Mouse (Mus musculus): ENCODE measurements around the gene Ssr3. TPM values are rescaled to one million over a fixed set of nuclear protein-coding genes. Genes with fewer than 3 reads are reported as not detected.

Ssr3 gene
- total and polyA plus RNA-seq, 3 experiments, result 18.6 to 345 (median 235) TPM

- ATAC-seq (ENCODE audit: extremely low read depth, insufficient number of reproducible peaks, low FRiP score, poor library complexity, severe bottlenecking) (no peak), DNase-seq (ENCODE audit: low spot score) (no peak)
- H3K4me1 ChIP-seq (ENCODE audit: insufficient read depth, low read depth, low read length), result no peaks in the 10 kb centered on the region
- TF ChIP-seq CTCF (IDR thresholded peaks at IDR 0.05; ENCODE audit: low read depth, low read length), result no peak
- TF ChIP-seq GATA1 (IDR thresholded peaks at IDR 0.05; ENCODE audit: borderline replicate concordance, low read length), result no peak
- TF ChIP-seq TAL1 (conservative IDR thresholded peaks at IDR 0.05; ENCODE audit: low read depth, low read length), result no peak
- no peak for TF ChIP-seq POLR2AphosphoS5 (IDR thresholded peaks at IDR 0.05; ENCODE audit: insufficient replicate concordance, low read depth, low read length)
- TF ChIP-seq GATA2 (IDR thresholded peaks at IDR 0.05; ENCODE audit: borderline replicate concordance, low read depth, low read length), result no peak
- no peaks in the 10 kb centered on the region for H3K9me3 ChIP-seq (replicated peaks)
- peaks cover 82% of the 10 kb centered on the region for H3K36me3 ChIP-seq (replicated peaks)
- H3K27me3 ChIP-seq (ENCODE audit: insufficient read depth, low read length), result no peaks in the 10 kb centered on the region
- H3K4me3 ChIP-seq (ENCODE audit: low read depth, low read length), result no peak overlapping the region
These were observed 11.3 kb downstream of the Ssr3 start for GRCm38 (mm10) chr3:65381094-65381493.

- TF ChIP-seq CTCF (IDR thresholded peaks at IDR 0.05; ENCODE audit: low read depth, low read length) (0 out of 2 replicates have a peak, but pooled peaks have one; percentile 38), POLR2AphosphoS5 (IDR thresholded peaks at IDR 0.05; ENCODE audit: insufficient replicate concordance, low read depth, low read length) (no peak)
- peak; percentile 4 for DNase-seq (ENCODE audit: low spot score)
- no peak overlapping the region for H3K4me3 ChIP-seq (ENCODE audit: low read depth, low read length)
- H3K4me1 ChIP-seq (ENCODE audit: insufficient read depth, low read depth, low read length), result peaks cover 3% of the 10 kb centered on the region; the same call in 1 of the 2 replicates
- no peaks in the 10 kb centered on the region for H3K27me3 ChIP-seq (ENCODE audit: insufficient read depth, low read length)
- H3K36me3 ChIP-seq (replicated peaks), result peaks cover 79% of the 10 kb centered on the region
- no peaks in the 10 kb centered on the region for H3K9me3 ChIP-seq (replicated peaks)
- ATAC-seq (ENCODE audit: extremely low read depth, insufficient number of reproducible peaks, low FRiP score, poor library complexity, severe bottlenecking), result peak; percentile 54
These were observed 12.4 kb downstream of the Ssr3 start for GRCm38 (mm10) chr3:65379884-65380539.

DNA sequence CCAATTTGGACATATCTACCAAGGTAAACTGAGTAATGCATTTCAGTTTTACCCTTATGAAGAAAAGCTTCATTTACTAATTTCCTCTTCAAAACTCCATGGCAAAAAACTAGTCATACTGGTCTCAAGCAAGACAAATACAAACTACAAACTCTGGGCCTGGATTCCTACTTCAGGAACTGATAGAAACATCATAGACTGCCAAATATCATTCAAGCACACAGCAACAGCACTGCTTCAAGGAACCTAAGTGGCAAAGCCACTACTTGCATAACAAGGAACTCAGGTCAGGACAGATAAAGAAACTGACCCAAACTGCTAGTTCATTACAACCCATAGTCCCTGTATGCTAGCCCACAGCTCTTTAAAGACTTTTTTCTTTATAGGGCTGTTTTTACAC is 13.7 kb downstream of the Ssr3 start:
- H3K4me1 ChIP-seq (ENCODE audit: insufficient read depth, low read depth, low read length), result peaks cover 3% of the 10 kb centered on the region; the same call in 1 of the 2 replicates
- no peaks in the 10 kb centered on the region for H3K27me3 ChIP-seq (ENCODE audit: insufficient read depth, low read length)
- no peak for ATAC-seq (ENCODE audit: extremely low read depth, insufficient number of reproducible peaks, low FRiP score, poor library complexity, severe bottlenecking)
- H3K4me3 ChIP-seq (ENCODE audit: low read depth, low read length), result no peak overlapping the region
- no peaks in the 10 kb centered on the region for H3K9me3 ChIP-seq (replicated peaks)
- DNase-seq (ENCODE audit: low spot score), result no peak
- peaks cover 76% of the 10 kb centered on the region for H3K36me3 ChIP-seq (replicated peaks)
- TF ChIP-seq CTCF (IDR thresholded peaks at IDR 0.05; ENCODE audit: low read depth, low read length) (no peak), POLR2AphosphoS5 (IDR thresholded peaks at IDR 0.05; ENCODE audit: insufficient replicate concordance, low read depth, low read length) (no peak), GATA2 (IDR thresholded peaks at IDR 0.05; ENCODE audit: borderline replicate concordance, low read depth, low read length) (no peak), GATA1 (IDR thresholded peaks at IDR 0.05; ENCODE audit: borderline replicate concordance, low read length) (no peak), TAL1 (conservative IDR thresholded peaks at IDR 0.05; ENCODE audit: low read depth, low read length) (no peak)

GRCm38 (mm10) chr3:65374729-65375128 is 17.7 kb downstream of the Ssr3 start:
- TF ChIP-seq TAL1 (conservative IDR thresholded peaks at IDR 0.05; ENCODE audit: low read depth, low read length) (no peak), CTCF (IDR thresholded peaks at IDR 0.05; ENCODE audit: low read depth, low read length) (no peak), GATA2 (IDR thresholded peaks at IDR 0.05; ENCODE audit: borderline replicate concordance, low read depth, low read length) (no peak), POLR2AphosphoS5 (IDR thresholded peaks at IDR 0.05; ENCODE audit: insufficient replicate concordance, low read depth, low read length) (no peak), GATA1 (IDR thresholded peaks at IDR 0.05; ENCODE audit: borderline replicate concordance, low read length) (no peak)
- Histone ChIP-seq H3K4me3 (ENCODE audit: low read depth, low read length) (no peak overlapping the region), H3K4me1 (ENCODE audit: insufficient read depth, low read depth, low read length) (peaks cover 3% of the 10 kb centered on the region; the same call in 1 of the 2 replicates), H3K36me3 (replicated peaks) (peaks cover 77% of the 10 kb centered on the region), H3K9me3 (replicated peaks) (no peaks in the 10 kb centered on the region), H3K27me3 (ENCODE audit: insufficient read depth, low read length) (no peaks in the 10 kb centered on the region)
- DNase-seq (ENCODE audit: low spot score) (no peak), ATAC-seq (ENCODE audit: extremely low read depth, insufficient number of reproducible peaks, low FRiP score, poor library complexity, severe bottlenecking) (peak; percentile 15; the same call in 1 of the 2 replicates)

DNA sequence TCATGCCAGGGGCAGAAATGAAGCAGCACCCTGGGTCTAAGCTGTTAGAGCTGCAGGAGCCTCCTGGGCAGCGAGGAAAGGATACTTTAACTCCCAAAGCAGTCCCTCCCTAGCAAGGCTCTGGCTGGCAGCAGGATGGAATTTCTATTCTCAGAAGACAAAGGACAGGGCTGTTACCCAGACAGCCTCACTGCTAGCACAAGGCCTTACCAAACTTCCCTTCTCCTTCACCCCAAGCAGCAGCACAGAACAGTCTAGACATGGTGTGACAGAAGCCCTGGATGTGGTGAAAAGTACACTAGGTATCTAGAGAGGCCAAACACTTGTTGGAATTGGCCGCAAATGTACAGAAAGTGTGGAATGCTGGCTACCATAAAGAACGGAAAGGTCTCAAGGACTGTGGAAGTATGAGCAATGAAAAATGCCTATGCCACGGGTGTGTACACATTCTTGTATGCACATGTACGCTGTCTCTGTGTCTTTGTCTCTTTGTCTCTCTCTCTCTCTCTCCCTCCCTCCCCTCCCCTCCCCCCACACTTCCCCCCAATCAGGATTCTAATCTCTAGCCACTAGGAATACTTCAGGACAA is 18.7 kb downstream of the Ssr3 start:
- Histone ChIP-seq H3K4me3 (ENCODE audit: low read depth, low read length) (no peak overlapping the region), H3K36me3 (replicated peaks) (peaks cover 72% of the 10 kb centered on the region), H3K9me3 (replicated peaks) (no peaks in the 10 kb centered on the region), H3K27me3 (ENCODE audit: insufficient read depth, low read length) (no peaks in the 10 kb centered on the region), H3K4me1 (ENCODE audit: insufficient read depth, low read depth, low read length) (peaks cover 3% of the 10 kb centered on the region; the same call in 1 of the 2 replicates)
- no peak for TF ChIP-seq CTCF (IDR thresholded peaks at IDR 0.05; ENCODE audit: low read depth, low read length)
- TF ChIP-seq POLR2AphosphoS5 (IDR thresholded peaks at IDR 0.05; ENCODE audit: insufficient replicate concordance, low read depth, low read length), result no peak
- TF ChIP-seq GATA2 (IDR thresholded peaks at IDR 0.05; ENCODE audit: borderline replicate concordance, low read depth, low read length), result no peak
- no peak for TF ChIP-seq TAL1 (conservative IDR thresholded peaks at IDR 0.05; ENCODE audit: low read depth, low read length)
- no peak for TF ChIP-seq GATA1 (IDR thresholded peaks at IDR 0.05; ENCODE audit: borderline replicate concordance, low read length)
- ATAC-seq (ENCODE audit: extremely low read depth, insufficient number of reproducible peaks, low FRiP score, poor library complexity, severe bottlenecking) (no peak), DNase-seq (ENCODE audit: low spot score) (no peak)

- no peak for ATAC-seq (ENCODE audit: extremely low read depth, insufficient number of reproducible peaks, low FRiP score, poor library complexity, severe bottlenecking)
- no peaks in the 10 kb centered on the region for H3K9me3 ChIP-seq (replicated peaks)
- H3K27me3 ChIP-seq (ENCODE audit: insufficient read depth, low read length), result no peaks in the 10 kb centered on the region
- H3K4me3 ChIP-seq (ENCODE audit: low read depth, low read length), result no peak overlapping the region
- TF ChIP-seq CTCF (IDR thresholded peaks at IDR 0.05; ENCODE audit: low read depth, low read length), result no peak
- TF ChIP-seq TAL1 (conservative IDR thresholded peaks at IDR 0.05; ENCODE audit: low read depth, low read length), result no peak
- TF ChIP-seq GATA2 (IDR thresholded peaks at IDR 0.05; ENCODE audit: borderline replicate concordance, low read depth, low read length), result no peak
- TF ChIP-seq POLR2AphosphoS5 (IDR thresholded peaks at IDR 0.05; ENCODE audit: insufficient replicate concordance, low read depth, low read length), result no peak
- TF ChIP-seq GATA1 (IDR thresholded peaks at IDR 0.05; ENCODE audit: borderline replicate concordance, low read length), result no peak
- peaks cover 6% of the 10 kb centered on the region; the same call in 1 of the 2 replicates for H3K4me1 ChIP-seq (ENCODE audit: insufficient read depth, low read depth, low read length)
- H3K36me3 ChIP-seq (replicated peaks), result peaks cover 78% of the 10 kb centered on the region
- no peak for DNase-seq (ENCODE audit: low spot score)
These were observed 19.9 kb downstream of the Ssr3 start for GRCm38 (mm10) chr3:65372552-65372951.
